Mouse (Mus musculus): Measurements from ENCODE around the gene Dchs2.

DNA sequence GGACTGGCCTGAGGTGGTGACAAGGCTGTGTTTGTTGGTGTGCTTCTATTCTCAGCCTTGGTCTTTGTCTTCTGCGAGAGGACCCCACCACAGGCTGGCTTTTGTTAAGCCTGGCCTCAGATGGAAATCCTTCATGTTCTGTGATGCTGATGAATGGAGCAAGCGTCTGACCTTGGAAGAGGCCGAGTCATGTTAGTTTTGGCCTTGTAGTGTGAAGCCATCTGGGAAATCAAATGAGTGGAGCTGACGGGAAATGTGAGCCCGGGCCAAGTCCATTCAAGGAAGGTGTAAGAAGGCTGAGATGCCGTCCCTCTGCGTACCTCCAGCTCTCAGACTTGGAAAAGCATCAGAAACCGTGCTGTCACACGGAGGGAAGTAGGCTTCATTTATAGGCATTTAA lies 81.9 kb downstream of the Dchs2 start:
- TF ChIP-seq CTCF (IDR thresholded peaks at IDR 0.05; ENCODE audit: low read depth) (no peak), EP300 (IDR thresholded peaks at IDR 0.05; ENCODE audit: low read depth) (no peak)
